Mouse (Mus musculus) hindbrain, postnatal 0 days (tissue): Measurements from ENCODE around the gene Ipo4. TPM values are rescaled to one million over a fixed set of nuclear protein-coding genes. Genes with fewer than 3 reads are reported as not detected.

ENCODE experiments used
- ATAC-seq: fragments of 200-750 bp; cut with Nextera tagmentation; 2 replicates; pipeline ENCODE4 v1.8.0; 2017; ENCODE audit warnings: mild to moderate bottlenecking, moderate TSS enrichment, moderate library complexity
- DNase-seq: peaks from one replicate; pipeline ENCODE4 v3.0.0-alpha.2; 2015; ENCODE audit warnings: low spot score
- H3K27ac ChIP-seq: fragments of 300-500 bp; sonication (generic); 2 replicates; pipeline ENCODE4 v1.5.1; 2014; ENCODE audit warnings: mild to moderate bottlenecking
- H3K27me3 ChIP-seq: fragments of 300-500 bp; sonication (generic); 2 replicates; pipeline ENCODE4 v1.6.1; 2014; ENCODE audit warnings: low read length, mixed read lengths; ENCODE audit not compliant: insufficient read depth
- H3K36me3 ChIP-seq: fragments of 300-500 bp; sonication (generic); 2 replicates; pipeline ENCODE4 v1.6.1; 2014; ENCODE audit warnings: low read length, mixed read lengths; ENCODE audit not compliant: insufficient read depth
- H3K4me1 ChIP-seq: fragments of 300-500 bp; sonication (generic); 2 replicates; pipeline ENCODE4 v1.6.1; 2014; ENCODE audit warnings: antibody characterized with exemption, low read length, mixed read lengths; ENCODE audit not compliant: insufficient read depth
- H3K4me2 ChIP-seq: fragments of 300-500 bp; sonication (generic); 2 replicates; pipeline ENCODE4 v1.6.1; 2014; ENCODE audit warnings: low read depth, mild to moderate bottlenecking, low read length, moderate library complexity, mixed read lengths
- H3K4me3 ChIP-seq: fragments of 300-500 bp; sonication (generic); 2 replicates; pipeline ENCODE4 v1.5.1; 2014; ENCODE audit warnings: low read length
- H3K9ac ChIP-seq: fragments of 300-500 bp; sonication (generic); replicated peaks from 2 replicates; pipeline ENCODE4 v1.6.1; 2014; ENCODE audit warnings: mild to moderate bottlenecking, low read length, moderate library complexity, mixed read lengths
- H3K9me3 ChIP-seq: fragments of 300-500 bp; sonication (generic); 2 replicates; pipeline ENCODE4 v1.6.1; 2016; ENCODE audit warnings: low read length, mixed read lengths
- CTCF ChIP-seq: IDR thresholded peaks from 2 replicates; pipeline ENCODE4 v1.5.1; 2016; ENCODE audit warnings: antibody characterized with exemption, control low read depth, low read depth
- WGBS: fragments of 180-500 bp; shearing (Covaris S2); extraction: QIAGEN DNeasy Blood & Tissue Kit; methylation state at CpG from one replicate; pipeline ENCODE4 v1.1.7; 2014; 5-methylcytosine and 5-hydroxymethylcytosine counted together
- polyA plus RNA-seq: library from polyadenylated mRNA; unstranded; fragments of >200 nt; fragmentation: Nextera tagmentation; extraction: Ambion mirVana; gene quantifications from 2 replicates; pipeline ENCODE4 v1.2.1, GENCODE M21; 2015
- total RNA-seq: library from RNA; depleted of rRNA; stranded (reverse); fragments of >200 nt; gene quantifications from 2 replicates; pipeline ENCODE4 v1.2.3, GENCODE M21; 2014; rRNA removed

Gene Ipo4
- total RNA-seq = 120 and 132 TPM in 2 replicates
- polyA plus RNA-seq = 92.5 and 106 TPM in 2 replicates

DNA sequence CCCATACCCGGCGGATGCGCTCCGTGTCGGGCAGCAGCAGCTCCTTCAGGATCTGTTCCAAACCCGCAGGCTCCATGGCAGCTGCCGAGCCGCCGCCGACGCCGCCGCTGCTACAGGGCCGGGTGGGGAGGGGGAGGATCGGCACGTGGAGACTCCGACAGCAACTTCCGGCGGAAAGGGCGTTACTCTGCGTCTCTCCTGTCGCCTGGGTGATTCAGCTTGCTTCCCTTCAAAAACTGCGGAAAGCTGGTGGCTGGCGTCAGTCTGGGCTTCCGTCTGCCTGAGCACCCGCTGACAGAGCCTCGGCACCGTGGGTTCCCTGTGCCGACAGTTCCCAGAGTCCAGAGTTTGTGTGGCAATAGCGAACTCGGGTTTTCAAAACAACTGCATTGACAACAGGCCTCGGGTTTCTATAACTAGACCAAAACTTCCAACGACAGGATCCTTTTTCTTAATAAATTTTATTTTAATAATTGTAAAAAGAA lies at the start of gene Ipo4:
TSS of gene Ipo4 (minus strand) at position 435 of the 485 bp plus-strand sequence.
- H3K36me3 ChIP-seq = peaks cover 57% of the 10 kb centered on the region
- no peaks in the 10 kb centered on the region for H3K9me3 ChIP-seq
- no peak for TF ChIP-seq CTCF
- H3K4me2 ChIP-seq = peak within 1 kb of the TSS; percentile 90
- no peaks in the 10 kb centered on the region for H3K27me3 ChIP-seq
- peak within 1 kb of the TSS; percentile 69 for H3K27ac ChIP-seq
- peak; percentile 95 for DNase-seq
- H3K4me1 ChIP-seq = no peaks in the 10 kb centered on the region; the same call in 1 of the 2 replicates
- 1% methylated on average over 33 of the region's 33 CpGs for WGBS
- peak; percentile 92 for ATAC-seq
- peak within 1 kb of the TSS; percentile 62 for H3K9ac ChIP-seq
- peak within 1 kb of the TSS; percentile 54 for H3K4me3 ChIP-seq

DNA sequence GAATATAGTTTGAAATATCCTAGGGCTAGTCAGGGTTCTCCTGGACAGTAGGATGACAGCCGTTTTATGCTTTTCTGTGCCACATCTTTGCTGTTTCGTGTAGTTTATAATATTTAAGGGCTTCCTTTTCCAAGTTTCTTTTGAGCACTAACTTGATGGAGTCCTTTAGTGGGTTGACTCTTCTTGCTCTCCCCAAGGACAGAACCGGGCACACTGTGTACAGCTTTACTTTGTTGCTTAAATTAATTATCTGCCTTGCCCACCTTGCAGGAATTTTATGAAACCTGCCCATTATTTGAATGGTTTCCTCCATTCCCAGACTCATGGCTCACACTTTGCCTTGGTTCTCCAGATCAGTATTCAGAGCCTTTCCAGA lies 46.3 kb upstream of the Ipo4 start:
- Histone ChIP-seq H3K4me2 (peak overlapping the region; percentile 95), H3K9ac (peak overlapping the region; percentile 75; the same call in 1 of the 2 replicates), H3K27me3 (no peaks in the 10 kb centered on the region), H3K9me3 (no peaks in the 10 kb centered on the region), H3K4me1 (no peaks in the 10 kb centered on the region; the same call in 1 of the 2 replicates), H3K4me3 (peak overlapping the region; percentile 65), H3K36me3 (peaks cover 14% of the 10 kb centered on the region), H3K27ac (0 out of 2 replicates have a peak overlapping the region, but pooled peaks have one; percentile 76)
- DNase-seq (no peak), ATAC-seq (peak; percentile 13)
- WGBS = 8% methylated on average over 3 of the region's 3 CpGs
- no peak for TF ChIP-seq CTCF

DNA sequence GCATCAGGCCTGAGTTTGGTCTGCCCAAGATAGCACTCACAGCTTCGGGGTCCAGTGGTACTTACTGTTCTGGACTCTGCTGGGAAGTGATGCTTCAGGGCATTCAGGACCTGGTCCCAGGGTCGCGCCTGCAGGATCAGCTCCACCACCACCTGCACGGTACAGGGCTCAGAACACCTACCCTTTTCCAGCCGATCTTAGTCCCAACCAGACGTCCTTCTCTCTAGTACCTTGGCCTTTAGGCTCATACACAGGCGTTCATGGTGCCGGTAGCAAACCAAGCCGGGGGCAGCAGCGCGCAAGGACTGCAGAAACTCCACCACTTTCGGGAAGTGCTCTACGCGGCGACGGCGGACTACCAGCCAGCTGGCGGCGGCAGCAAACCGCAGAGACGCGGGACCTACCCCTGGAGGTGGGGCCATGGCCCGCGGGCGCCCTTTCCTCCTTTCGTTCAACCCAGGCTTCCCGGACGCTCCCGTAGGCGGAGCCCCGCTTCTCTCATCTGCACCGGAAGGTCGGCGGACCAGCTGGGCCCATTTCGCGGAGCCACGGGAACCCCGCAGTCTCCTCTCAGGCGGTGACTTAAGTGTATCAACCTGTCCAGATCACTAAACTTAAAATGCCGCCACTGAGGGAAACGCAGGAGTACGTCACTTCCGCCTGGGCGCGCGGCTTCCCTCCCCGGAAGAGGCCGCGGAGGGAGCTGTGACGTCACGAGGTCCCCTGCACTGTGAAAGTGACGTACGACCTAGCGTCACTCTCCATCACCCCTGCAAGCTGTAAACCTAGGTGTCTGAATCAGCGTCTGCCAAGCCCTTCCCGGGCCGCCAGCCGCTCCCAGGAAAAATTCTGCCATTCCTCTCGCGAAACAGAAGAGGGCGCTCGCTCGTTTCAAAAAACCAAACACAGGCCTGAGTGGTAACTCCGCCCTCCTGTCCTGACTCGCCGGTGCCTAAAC lies 45.7 kb upstream of the Ipo4 start, which contains the start of gene Tinf2:
TSS of gene Tinf2 (minus strand) at position 661 of the 958 bp plus-strand sequence.
- peaks cover 20% of the 10 kb centered on the region for H3K36me3 ChIP-seq
- peak; percentile 85 for TF ChIP-seq CTCF
- ATAC-seq (peak; percentile 99), DNase-seq (peak; percentile 98)
- under 1% methylated on average over 66 of the region's 66 CpGs for WGBS
- H3K9me3 ChIP-seq = no peaks in the 10 kb centered on the region
- H3K4me2 ChIP-seq = peak within 1 kb of the TSS; percentile 95
- peak within 1 kb of the TSS; percentile 65 for H3K4me3 ChIP-seq
- peak within 1 kb of the TSS; percentile 75 for H3K9ac ChIP-seq
- no peaks in the 10 kb centered on the region; the same call in 1 of the 2 replicates for H3K4me1 ChIP-seq
- peak within 1 kb of the TSS; percentile 76 for H3K27ac ChIP-seq
- no peaks in the 10 kb centered on the region for H3K27me3 ChIP-seq

DNA sequence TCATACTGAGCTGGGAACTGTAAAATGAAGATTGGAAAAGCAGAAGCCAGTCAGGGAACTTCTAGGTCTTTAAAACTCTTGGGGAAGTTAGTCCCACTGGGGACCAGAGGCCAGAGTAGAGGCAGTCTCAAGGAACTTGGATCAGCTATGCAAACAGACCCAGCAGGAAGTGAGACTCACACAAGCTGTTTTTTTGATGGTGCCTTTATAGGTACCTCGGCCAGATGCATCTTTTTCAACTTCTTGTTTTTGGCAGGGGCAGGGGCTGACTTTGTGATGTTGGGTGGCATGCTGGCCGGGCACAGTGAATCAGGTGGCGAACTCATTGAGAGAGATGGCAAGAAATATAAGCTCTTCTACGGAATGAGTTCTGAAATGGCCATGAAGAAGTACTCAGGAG lies 41.9 kb upstream of the Ipo4 start:
- H3K27ac ChIP-seq = no peak overlapping the region
- no peak for TF ChIP-seq CTCF
- WGBS = 87% methylated on average over 4 of the region's 4 CpGs
- peaks cover 4% of the 10 kb centered on the region for H3K4me1 ChIP-seq
- no peaks in the 10 kb centered on the region for H3K9me3 ChIP-seq
- no peak overlapping the region for H3K4me2 ChIP-seq
- H3K36me3 ChIP-seq = peaks cover 29% of the 10 kb centered on the region
- no peak overlapping the region for H3K4me3 ChIP-seq
- ATAC-seq = no peak
- no peaks in the 10 kb centered on the region for H3K27me3 ChIP-seq
- DNase-seq = no peak
- H3K9ac ChIP-seq = no peak overlapping the region

DNA sequence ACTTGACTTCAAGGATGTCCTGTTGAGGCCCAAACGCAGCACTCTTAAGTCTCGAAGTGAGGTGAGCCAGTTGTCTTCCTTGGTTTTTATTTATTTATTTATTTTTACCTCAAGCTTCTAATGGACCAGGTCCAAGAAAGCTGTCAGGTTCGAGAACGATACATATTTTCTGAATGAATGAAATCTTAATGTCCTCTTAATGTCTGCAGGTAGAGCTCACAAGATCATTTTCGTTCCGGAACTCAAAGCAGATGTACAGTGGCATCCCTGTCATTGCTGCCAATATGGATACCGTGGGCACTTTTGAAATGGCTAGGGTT lies 36.9 kb upstream of the Ipo4 start:
- peaks cover 16% of the 10 kb centered on the region; the same call in 1 of the 2 replicates for H3K36me3 ChIP-seq
- H3K4me1 ChIP-seq = peaks cover 4% of the 10 kb centered on the region
- H3K9ac ChIP-seq = no peak overlapping the region
- ATAC-seq = no peak
- no peak for DNase-seq
- no peak for TF ChIP-seq CTCF
- 82% methylated on average over 7 of the region's 7 CpGs for WGBS
- H3K4me2 ChIP-seq = peak overlapping the region; percentile 62
- no peaks in the 10 kb centered on the region for H3K27me3 ChIP-seq
- no peaks in the 10 kb centered on the region for H3K9me3 ChIP-seq
- peak overlapping the region; percentile 60 for H3K4me3 ChIP-seq
- 0 out of 2 replicates have a peak overlapping the region, but pooled peaks have one; percentile 82 for H3K27ac ChIP-seq

DNA sequence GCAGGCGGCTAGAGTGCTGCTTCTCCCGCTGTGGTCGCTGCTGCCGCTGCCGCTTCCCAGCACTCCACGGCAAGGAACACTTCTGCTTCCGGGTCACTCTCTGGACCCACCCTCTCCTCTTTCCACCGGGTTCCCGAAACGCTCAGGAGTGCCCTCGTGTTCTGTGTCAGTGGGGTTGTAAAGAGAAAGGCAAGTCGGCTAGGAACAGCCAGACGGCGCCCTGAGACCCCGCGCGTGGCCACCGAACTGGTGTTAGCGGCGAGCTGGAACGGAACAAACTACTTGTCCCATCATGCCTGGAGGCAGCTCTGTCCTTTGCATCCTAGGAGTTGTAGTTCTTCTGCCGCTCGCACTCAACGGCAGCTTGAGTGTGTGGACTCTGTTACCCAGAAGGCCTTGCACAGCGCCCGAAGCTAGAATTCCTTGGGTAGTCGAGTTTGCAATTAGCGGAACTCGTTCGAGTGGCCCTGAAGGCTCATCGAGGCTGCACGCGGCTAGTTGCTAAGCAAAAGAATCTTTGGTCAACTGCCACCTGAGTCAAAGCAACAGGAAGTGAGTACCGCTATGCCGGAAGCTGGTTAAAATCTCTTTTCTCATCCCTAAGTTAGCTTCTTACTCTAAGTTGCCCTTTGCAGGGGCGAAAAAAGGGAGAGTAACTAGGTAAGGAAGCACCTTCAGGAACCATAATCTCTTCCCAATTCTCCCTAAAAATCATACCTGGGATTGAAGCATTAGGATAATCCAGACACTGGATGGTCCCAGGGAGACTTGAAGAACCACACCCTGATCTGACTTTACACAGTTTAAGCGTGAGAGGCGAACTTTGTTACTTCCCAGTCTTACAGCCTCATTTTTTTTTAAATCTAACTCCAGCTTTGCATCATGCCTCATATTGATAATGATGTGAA lies 36.3 kb upstream of the Ipo4 start, which contains the start of the genes Gmpr2 and Nedd8:
TSS of gene Gmpr2 (plus strand) at position 109 of the 908 bp plus-strand sequence.
TSS of gene Nedd8 (minus strand) at position 292 of the 908 bp plus-strand sequence.
- TF ChIP-seq CTCF = no peak
- peak; percentile 97 for ATAC-seq
- H3K4me3 ChIP-seq = peak within 1 kb of the TSS; percentile 60
- H3K36me3 ChIP-seq = peaks cover 14% of the 10 kb centered on the region; the same call in 1 of the 2 replicates
- no peaks in the 10 kb centered on the region for H3K27me3 ChIP-seq
- no peaks in the 10 kb centered on the region for H3K9me3 ChIP-seq
- H3K4me1 ChIP-seq = peaks cover 4% of the 10 kb centered on the region
- peak within 1 kb of the TSS; percentile 62 for H3K4me2 ChIP-seq
- peak within 1 kb of the TSS; percentile 54 for H3K9ac ChIP-seq
- peak within 1 kb of the TSS; percentile 82 for H3K27ac ChIP-seq
- WGBS = 1% methylated on average over 38 of the region's 38 CpGs
- peak; percentile 97 for DNase-seq
